Mouse (Mus musculus): ENCODE data around the gene Sf3a1. TPM values are rescaled to one million over a fixed set of nuclear protein-coding genes. Genes with fewer than 3 reads are reported as not detected.

The Sf3a1 gene
- polyA plus RNA-seq, 1 experiment, result 24.7 TPM

DNA sequence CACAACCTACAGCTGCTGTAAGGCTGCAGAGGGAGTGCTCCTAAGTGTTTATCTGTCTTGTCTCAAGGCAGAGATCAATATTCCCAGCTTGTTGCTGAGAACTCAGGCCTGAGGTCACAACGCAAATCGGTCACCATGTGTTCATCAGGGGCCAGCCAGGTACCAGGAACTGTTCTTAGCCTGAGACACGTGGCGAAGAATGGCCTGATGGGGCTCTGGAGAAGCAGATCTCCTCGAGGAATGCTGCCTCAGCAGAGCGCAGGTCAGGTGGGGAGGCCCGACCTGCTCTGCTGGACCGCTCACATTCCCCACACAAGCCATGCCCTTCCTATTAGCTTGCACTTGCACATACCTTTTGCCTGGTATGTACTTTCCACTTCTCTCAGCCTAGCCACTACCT, 36.5 kb downstream of the Sf3a1 start:
- Histone ChIP-seq H3K27ac (ENCODE audit: insufficient read depth, low read depth, low read length) (no peak overlapping the region), H3K4me3 (ENCODE audit: low read depth, low read length) (no peak overlapping the region), H3K4me1 (ENCODE audit: control insufficient read depth, insufficient read depth, insufficient read length, low read length) (peaks cover 15% of the 10 kb centered on the region), H3K36me3 (ENCODE audit: control insufficient read depth, insufficient read depth, low read length) (no peaks in the 10 kb centered on the region), H3K27me3 (ENCODE audit: control insufficient read depth, insufficient read depth, low read length) (no peaks in the 10 kb centered on the region)
- TF ChIP-seq CTCF (IDR thresholded peaks at IDR 0.05; ENCODE audit: extremely low read depth, insufficient read length, insufficient replicate concordance, low read depth, low read length) (no peak), POLR2A (IDR thresholded peaks at IDR 0.05; ENCODE audit: low read depth, low read length) (no peak)
- 69% methylated on average over 8 of the region's 8 CpGs for WGBS

DNA sequence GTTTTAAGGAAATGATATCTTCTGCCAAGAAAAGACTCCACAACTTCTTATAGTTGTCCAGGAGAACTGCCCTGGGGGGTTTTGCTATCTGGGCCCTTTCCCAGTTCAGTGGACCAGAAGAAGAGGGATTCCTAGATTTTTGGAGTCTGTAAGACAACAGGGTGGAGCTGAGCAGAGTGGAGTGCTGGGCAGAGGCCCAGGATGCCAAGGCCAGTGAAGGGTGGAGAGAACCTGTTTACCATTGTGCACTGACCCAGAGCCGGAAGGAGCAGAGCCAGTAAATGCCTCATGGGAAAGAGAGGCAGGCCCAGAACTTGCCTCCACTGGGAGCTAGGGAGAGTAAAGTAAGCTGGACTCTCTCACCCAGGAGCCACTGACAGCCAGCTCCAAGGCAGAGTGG, 37.5 kb downstream of the Sf3a1 start:
- H3K27ac ChIP-seq (ENCODE audit: insufficient read depth, low read depth, low read length), result no peak overlapping the region
- TF ChIP-seq POLR2A (IDR thresholded peaks at IDR 0.05; ENCODE audit: low read depth, low read length), result no peak
- TF ChIP-seq CTCF (IDR thresholded peaks at IDR 0.05; ENCODE audit: extremely low read depth, insufficient read length, insufficient replicate concordance, low read depth, low read length), result no peak
- H3K4me3 ChIP-seq (ENCODE audit: low read depth, low read length), result no peak overlapping the region
- H3K27me3 ChIP-seq (ENCODE audit: control insufficient read depth, insufficient read depth, low read length), result no peaks in the 10 kb centered on the region
- H3K36me3 ChIP-seq (ENCODE audit: control insufficient read depth, insufficient read depth, low read length), result no peaks in the 10 kb centered on the region
- H3K4me1 ChIP-seq (ENCODE audit: control insufficient read depth, insufficient read depth, insufficient read length, low read length), result peaks cover 14% of the 10 kb centered on the region
- 62% methylated on average over 1 of the region's 1 CpGs for WGBS

DNA sequence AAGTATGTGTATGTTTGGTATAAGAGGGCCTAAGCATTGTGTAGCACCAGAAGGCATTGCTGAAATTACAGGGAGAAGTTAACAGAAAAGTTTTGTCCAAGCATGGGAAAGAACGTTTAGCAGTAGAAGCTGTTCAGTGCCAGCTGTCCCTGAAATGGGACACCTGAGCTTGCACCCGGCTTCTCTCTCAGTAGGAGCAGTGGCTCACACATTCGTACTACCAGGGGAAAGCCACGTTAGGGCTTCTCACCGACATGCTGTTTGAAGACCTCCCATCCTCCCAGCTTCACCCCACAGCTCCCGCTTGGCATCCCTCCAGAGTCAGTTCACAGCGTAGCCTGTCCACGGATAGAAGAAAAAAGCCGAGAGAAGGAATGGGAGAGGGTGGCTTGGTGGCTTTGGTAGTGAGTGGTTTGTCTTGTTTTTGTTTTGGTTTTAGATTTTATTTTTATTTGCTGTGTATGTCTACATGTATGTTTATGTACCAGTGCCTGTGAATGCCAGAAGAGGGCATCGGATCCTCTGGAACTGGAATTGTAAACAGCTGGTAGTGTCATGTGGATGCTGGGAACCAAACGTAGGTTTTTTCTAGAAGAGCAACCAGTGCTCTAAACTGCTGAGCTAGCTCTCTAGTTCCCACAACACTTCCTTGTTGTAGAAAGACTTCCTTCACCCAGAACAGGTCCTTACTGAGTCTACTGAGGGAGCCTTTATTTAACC, 42.0 kb downstream of the Sf3a1 start:
- WGBS, result 76% methylated on average over 11 of the region's 11 CpGs
- H3K27me3 ChIP-seq (ENCODE audit: control insufficient read depth, insufficient read depth, low read length), result no peaks in the 10 kb centered on the region
- H3K27ac ChIP-seq (ENCODE audit: insufficient read depth, low read depth, low read length), result no peak overlapping the region
- TF ChIP-seq POLR2A (IDR thresholded peaks at IDR 0.05; ENCODE audit: low read depth, low read length), result no peak
- no peak for TF ChIP-seq CTCF (IDR thresholded peaks at IDR 0.05; ENCODE audit: extremely low read depth, insufficient read length, insufficient replicate concordance, low read depth, low read length)
- H3K36me3 ChIP-seq (ENCODE audit: control insufficient read depth, insufficient read depth, low read length), result peaks cover 9% of the 10 kb centered on the region
- peaks cover 10% of the 10 kb centered on the region for H3K4me1 ChIP-seq (ENCODE audit: control insufficient read depth, insufficient read depth, insufficient read length, low read length)
- no peak overlapping the region for H3K4me3 ChIP-seq (ENCODE audit: low read depth, low read length)

DNA sequence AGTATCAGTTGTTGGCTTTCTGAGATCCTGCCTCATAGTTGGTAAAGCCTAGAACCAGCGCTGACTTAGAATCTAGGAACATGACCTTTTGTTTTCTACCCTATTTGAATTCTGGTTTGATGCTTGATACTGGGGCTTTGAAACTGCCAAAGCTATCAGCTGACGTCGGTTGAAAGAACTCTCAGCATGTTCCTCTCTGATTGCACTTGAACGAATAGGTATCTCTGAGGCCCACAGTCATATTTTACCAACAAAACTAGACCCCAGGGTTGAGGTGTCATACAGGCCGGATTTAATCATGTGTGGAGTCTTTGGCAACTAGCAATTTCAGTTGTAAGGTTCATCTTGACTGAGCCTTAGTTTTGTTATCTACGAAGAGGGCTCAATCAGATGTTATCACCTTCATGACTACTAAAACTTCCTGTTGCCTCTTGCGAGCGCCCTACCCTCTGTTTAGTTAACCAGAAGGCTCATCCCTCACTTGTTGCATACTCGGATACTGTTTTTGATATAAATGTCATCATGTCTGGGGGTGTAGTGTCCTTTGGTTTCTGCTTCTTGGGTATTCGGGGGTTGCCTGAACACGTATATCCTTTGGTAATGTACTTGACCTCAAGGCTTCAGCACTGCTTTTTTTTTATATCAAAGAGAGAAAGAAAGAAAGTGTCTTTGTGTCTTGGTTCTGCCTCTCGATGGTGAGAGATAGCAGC, 43.0 kb downstream of the Sf3a1 start:
- Histone ChIP-seq H3K4me1 (ENCODE audit: control insufficient read depth, insufficient read depth, insufficient read length, low read length) (peaks cover 8% of the 10 kb centered on the region), H3K27ac (ENCODE audit: insufficient read depth, low read depth, low read length) (peak overlapping the region; percentile 36), H3K27me3 (ENCODE audit: control insufficient read depth, insufficient read depth, low read length) (no peaks in the 10 kb centered on the region), H3K36me3 (ENCODE audit: control insufficient read depth, insufficient read depth, low read length) (peaks cover 18% of the 10 kb centered on the region), H3K4me3 (ENCODE audit: low read depth, low read length) (no peak overlapping the region)
- 45% methylated on average over 12 of the region's 12 CpGs for WGBS
- TF ChIP-seq POLR2A (IDR thresholded peaks at IDR 0.05; ENCODE audit: low read depth, low read length) (no peak), CTCF (IDR thresholded peaks at IDR 0.05; ENCODE audit: extremely low read depth, insufficient read length, insufficient replicate concordance, low read depth, low read length) (no peak)

DNA sequence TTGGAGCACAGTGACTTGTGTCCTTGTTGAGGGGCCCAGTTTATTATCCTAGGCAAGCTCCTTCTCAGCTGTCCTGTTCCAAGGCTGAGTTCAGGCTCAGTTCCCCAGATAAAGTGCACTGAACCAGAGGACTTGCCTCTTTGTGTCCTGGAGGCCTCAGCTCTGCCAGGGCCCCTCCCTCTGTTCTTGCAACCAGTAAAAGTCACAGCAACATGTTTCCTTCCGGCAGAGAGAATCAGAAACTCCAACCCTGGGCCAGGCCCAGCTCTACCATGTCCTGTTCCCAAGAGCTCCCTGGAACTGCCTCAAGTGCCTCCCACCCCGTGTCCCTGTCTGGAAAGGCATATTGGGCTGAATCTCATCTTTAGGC, 43.5 kb downstream of the Sf3a1 start:
- Histone ChIP-seq H3K4me3 (ENCODE audit: low read depth, low read length) (no peak overlapping the region), H3K27me3 (ENCODE audit: control insufficient read depth, insufficient read depth, low read length) (no peaks in the 10 kb centered on the region), H3K27ac (ENCODE audit: insufficient read depth, low read depth, low read length) (peak overlapping the region; percentile 36), H3K4me1 (ENCODE audit: control insufficient read depth, insufficient read depth, insufficient read length, low read length) (peaks cover 8% of the 10 kb centered on the region), H3K36me3 (ENCODE audit: control insufficient read depth, insufficient read depth, low read length) (peaks cover 20% of the 10 kb centered on the region)
- TF ChIP-seq POLR2A (IDR thresholded peaks at IDR 0.05; ENCODE audit: low read depth, low read length) (no peak), CTCF (IDR thresholded peaks at IDR 0.05; ENCODE audit: extremely low read depth, insufficient read length, insufficient replicate concordance, low read depth, low read length) (no peak)
- 13% methylated on average over 2 of the region's 2 CpGs for WGBS

DNA sequence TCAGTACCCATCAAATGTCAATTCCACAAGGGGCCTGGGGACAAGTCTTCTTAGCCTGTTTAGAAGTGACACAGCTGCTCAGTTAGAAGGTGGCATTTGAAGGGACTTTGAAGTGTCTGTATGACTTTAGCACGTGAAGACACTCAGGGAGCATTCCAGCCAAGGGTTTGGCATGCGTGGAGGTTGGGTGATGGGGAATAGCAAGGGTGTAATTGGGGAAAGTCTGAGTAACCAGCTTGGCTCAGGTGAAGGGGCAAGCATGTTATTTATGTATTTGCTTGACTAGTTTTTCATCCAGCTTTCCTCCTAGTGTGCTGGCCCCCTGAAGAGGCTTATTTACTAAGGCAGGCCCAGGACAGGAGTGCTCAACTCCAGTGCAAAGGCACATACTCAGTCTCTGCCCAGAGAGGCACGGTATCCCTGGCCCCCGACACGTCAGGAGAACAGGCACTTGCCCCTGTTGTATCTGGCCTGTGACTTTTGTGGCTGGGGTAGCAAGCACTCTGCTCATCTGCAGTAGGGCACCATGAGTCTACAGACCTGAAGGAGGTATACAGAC, 45.0 kb downstream of the Sf3a1 start:
- WGBS, result 86% methylated on average over 5 of the region's 5 CpGs
- no peak overlapping the region for H3K27ac ChIP-seq (ENCODE audit: insufficient read depth, low read depth, low read length)
- TF ChIP-seq CTCF (IDR thresholded peaks at IDR 0.05; ENCODE audit: extremely low read depth, insufficient read length, insufficient replicate concordance, low read depth, low read length) (no peak), POLR2A (IDR thresholded peaks at IDR 0.05; ENCODE audit: low read depth, low read length) (no peak)
- H3K27me3 ChIP-seq (ENCODE audit: control insufficient read depth, insufficient read depth, low read length), result no peaks in the 10 kb centered on the region
- H3K4me3 ChIP-seq (ENCODE audit: low read depth, low read length), result no peak overlapping the region
- peaks cover 30% of the 10 kb centered on the region for H3K36me3 ChIP-seq (ENCODE audit: control insufficient read depth, insufficient read depth, low read length)
- peaks cover 8% of the 10 kb centered on the region for H3K4me1 ChIP-seq (ENCODE audit: control insufficient read depth, insufficient read depth, insufficient read length, low read length)

DNA sequence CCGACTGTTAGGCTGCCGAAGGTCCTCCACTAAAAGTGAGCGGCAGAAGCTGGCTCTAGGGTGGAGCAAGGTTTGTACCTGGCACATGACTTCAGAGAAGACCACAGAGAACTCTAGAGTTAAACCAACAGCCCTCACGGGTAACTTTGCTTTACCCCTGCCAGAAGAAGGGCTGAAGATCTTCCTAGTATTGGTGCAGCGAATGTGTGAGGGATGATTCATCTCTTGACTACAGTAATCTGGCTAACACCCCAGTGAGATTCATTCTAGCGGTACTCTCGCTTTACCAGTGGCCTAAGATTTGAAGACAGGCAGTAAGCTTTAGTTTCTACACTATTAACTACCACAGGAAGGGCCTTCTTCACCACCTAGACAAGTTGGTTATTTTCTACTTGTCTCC, 45.8 kb downstream of the Sf3a1 start:
- TF ChIP-seq POLR2A (IDR thresholded peaks at IDR 0.05; ENCODE audit: low read depth, low read length) (no peak), CTCF (IDR thresholded peaks at IDR 0.05; ENCODE audit: extremely low read depth, insufficient read length, insufficient replicate concordance, low read depth, low read length) (no peak)
- Histone ChIP-seq H3K27me3 (ENCODE audit: control insufficient read depth, insufficient read depth, low read length) (no peaks in the 10 kb centered on the region), H3K4me3 (ENCODE audit: low read depth, low read length) (no peak overlapping the region), H3K4me1 (ENCODE audit: control insufficient read depth, insufficient read depth, insufficient read length, low read length) (peaks cover 8% of the 10 kb centered on the region), H3K36me3 (ENCODE audit: control insufficient read depth, insufficient read depth, low read length) (peaks cover 35% of the 10 kb centered on the region), H3K27ac (ENCODE audit: insufficient read depth, low read depth, low read length) (no peak overlapping the region)
- 88% methylated on average over 7 of the region's 7 CpGs for WGBS

Data from small intestine, adult 2 months (tissue).